Mouse (Mus musculus): Measurements from ENCODE around the gene Selenop.

Selenop gene

GRCm38 (mm10) chr15:3270646-3271077 lies 2.3 kb downstream of the Selenop start:
- peak; percentile 39 for DNase-seq (ENCODE audit: low read depth, low spot score)

GRCm38 (mm10) chr15:3271216-3271615 lies 2.9 kb downstream of the Selenop start:
- no peak for DNase-seq (ENCODE audit: low read depth, low spot score)

GRCm38 (mm10) chr15:3273191-3273590 lies 4.8 kb downstream of the Selenop start:
- DNase-seq (ENCODE audit: low read depth, low spot score) = no peak

- no peak for DNase-seq (ENCODE audit: low read depth, low spot score)
Measured at GRCm38 (mm10) chr15:3277391-3277790, 9.0 kb downstream of the Selenop start.

- DNase-seq (ENCODE audit: low read depth, low spot score) = no peak
Measured at GRCm38 (mm10) chr15:3279242-3279641, 10.9 kb downstream of the Selenop start.

- no peak for DNase-seq (ENCODE audit: low read depth, low spot score)
Measured at GRCm38 (mm10) chr15:3281216-3281615, 12.9 kb downstream of the Selenop start.

GRCm38 (mm10) chr15:3281737-3282136 lies 13.4 kb downstream of the Selenop start:
- no peak for DNase-seq (ENCODE audit: low read depth, low spot score)

- no peak for DNase-seq (ENCODE audit: low read depth, low spot score)
Measured at GRCm38 (mm10) chr15:3286032-3286431, 17.7 kb downstream of the Selenop start.

- DNase-seq (ENCODE audit: low read depth, low spot score) = no peak
Measured at GRCm38 (mm10) chr15:3290435-3290834, 22.1 kb downstream of the Selenop start.

- DNase-seq (ENCODE audit: low read depth, low spot score) = no peak
Measured at GRCm38 (mm10) chr15:3293477-3293876, 25.1 kb downstream of the Selenop start.

GRCm38 (mm10) chr15:3295986-3296385 lies 27.6 kb downstream of the Selenop start:
- no peak for DNase-seq (ENCODE audit: low read depth, low spot score)

- no peak for DNase-seq (ENCODE audit: low read depth, low spot score)
Measured at GRCm38 (mm10) chr15:3297615-3298014, 29.3 kb downstream of the Selenop start.

- DNase-seq (ENCODE audit: low read depth, low spot score) = no peak
Measured at GRCm38 (mm10) chr15:3300361-3301100, 32.2 kb downstream of the Selenop start.

GRCm38 (mm10) chr15:3303426-3303825 lies 35.1 kb downstream of the Selenop start, which contains the start of gene Ccdc152:
TSS of gene Ccdc152 (minus strand) at chr15:3303526.
- no peak for DNase-seq (ENCODE audit: low read depth, low spot score)

- no peak for DNase-seq (ENCODE audit: low read depth, low spot score)
Measured at GRCm38 (mm10) chr15:3309856-3310255, 41.5 kb downstream of the Selenop start.

GRCm38 (mm10) chr15:3312937-3313336 lies 44.6 kb downstream of the Selenop start:
- DNase-seq (ENCODE audit: low read depth, low spot score) = no peak

- DNase-seq (ENCODE audit: low read depth, low spot score) = no peak
Measured at GRCm38 (mm10) chr15:3316617-3317016, 48.3 kb downstream of the Selenop start.

- no peak for DNase-seq (ENCODE audit: low read depth, low spot score)
Measured at GRCm38 (mm10) chr15:3319929-3320328, 51.6 kb downstream of the Selenop start.

- no peak for DNase-seq (ENCODE audit: low read depth, low spot score)
Measured at GRCm38 (mm10) chr15:3323041-3323440, 54.7 kb downstream of the Selenop start.
